Mouse (Mus musculus): ENCODE results near the gene Fam83g.

Fam83g gene

GRCm38 (mm10) chr11:61674839-61675159 lies 9.1 kb upstream of the Fam83g start:
- DNase-seq = no peak

GRCm38 (mm10) chr11:61675332-61675731 lies 8.6 kb upstream of the Fam83g start:
- DNase-seq = no peak

- no peak for DNase-seq
These were observed 7.6 kb upstream of the Fam83g start for GRCm38 (mm10) chr11:61676216-61676854.

DNA sequence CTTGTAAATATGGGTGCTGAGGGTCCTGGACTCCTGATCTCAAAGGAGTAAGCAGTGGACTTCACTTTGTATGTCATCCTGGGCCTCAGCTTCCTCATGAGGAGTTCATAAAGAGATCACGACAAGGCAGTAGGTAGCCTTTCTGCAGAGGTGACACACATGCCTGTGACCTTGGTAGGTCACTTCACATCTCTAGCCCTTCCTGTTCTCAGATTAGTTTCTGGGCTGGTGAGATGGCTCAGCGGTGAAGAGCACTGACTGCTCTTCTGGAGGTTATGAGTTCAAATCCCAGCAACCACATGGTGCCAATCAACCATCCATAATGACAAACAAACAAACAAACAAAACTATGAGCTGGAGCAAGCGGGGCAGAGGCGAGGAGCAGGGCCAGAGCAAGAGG lies 6.2 kb upstream of the Fam83g start:
- no peak for DNase-seq

DNA sequence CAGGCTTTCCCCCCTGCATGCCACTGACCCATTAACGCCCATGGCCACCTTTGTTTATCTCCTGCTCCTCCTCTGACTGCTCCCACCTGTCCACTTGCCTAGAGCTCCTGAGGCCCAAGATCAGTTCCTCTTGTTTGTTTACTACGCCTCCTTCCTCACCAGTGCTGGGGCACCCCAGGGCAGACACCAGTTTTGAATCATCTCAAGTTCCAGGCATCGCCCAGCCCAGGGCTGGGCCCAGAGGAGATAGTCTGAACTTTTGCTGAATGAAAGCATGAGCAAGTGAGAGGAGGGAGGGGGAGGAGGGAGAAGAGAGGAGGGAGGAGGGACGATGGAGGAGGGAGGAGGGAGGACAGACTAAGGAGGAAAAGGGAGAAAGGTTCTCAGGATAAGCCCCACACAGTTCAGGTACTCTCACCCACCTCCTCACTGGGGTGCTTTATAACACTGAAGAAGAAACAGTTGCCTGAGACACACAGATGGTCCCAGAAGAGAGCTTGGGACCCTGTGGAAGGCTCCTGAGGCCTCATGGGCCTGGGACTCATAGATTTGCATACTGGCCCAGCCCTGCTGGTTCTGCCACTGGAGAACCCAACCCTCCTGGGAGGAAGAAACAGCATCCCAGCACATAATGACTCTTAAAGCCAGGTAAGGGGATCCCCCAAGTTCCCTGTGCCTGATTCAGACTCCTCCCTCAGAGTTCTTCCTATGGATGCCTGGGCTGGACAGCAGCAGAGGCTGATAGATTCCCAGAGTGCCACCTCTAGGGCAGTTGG lies 4.6 kb upstream of the Fam83g start:
- DNase-seq = no peak

DNA sequence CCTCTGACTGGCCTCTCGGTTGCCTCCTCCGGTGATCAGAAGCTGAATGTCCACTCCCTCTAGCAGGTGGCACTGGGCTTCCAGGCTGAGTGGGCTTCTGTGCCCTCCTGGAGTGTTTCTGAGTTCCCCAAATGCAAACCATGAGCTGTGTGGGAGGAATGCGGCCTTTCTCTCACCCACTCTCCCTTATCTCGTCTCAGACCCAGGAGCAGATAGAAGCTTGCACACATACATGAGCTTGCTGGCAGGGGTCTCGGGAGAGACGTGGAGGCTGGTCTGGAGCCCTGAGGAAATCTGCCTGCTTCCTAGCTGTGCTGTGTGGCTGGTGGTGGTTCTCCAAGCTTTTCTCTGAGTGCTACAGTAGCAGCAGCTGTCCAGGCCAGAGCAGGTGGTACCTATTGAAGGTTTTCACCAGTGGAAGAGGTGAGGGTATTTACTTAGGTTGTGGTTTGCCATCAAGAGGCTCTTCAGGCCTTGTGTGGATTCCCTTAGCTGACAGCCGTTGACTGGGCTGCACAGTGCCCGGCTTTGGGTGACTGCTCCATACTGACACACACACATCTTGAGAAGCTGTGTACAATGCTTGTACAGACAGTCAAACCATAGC lies 1.3 kb downstream of the Fam83g start:
- DNase-seq = no peak

- DNase-seq = no peak
These were observed 2.2 kb downstream of the Fam83g start for GRCm38 (mm10) chr11:61686141-61686540.

GRCm38 (mm10) chr11:61686906-61687453 lies 3.1 kb downstream of the Fam83g start:
- DNase-seq = no peak

- no peak for DNase-seq
These were observed 3.7 kb downstream of the Fam83g start for GRCm38 (mm10) chr11:61687595-61687994.

GRCm38 (mm10) chr11:61692996-61693395 lies 9.1 kb downstream of the Fam83g start:
- DNase-seq = no peak

DNA sequence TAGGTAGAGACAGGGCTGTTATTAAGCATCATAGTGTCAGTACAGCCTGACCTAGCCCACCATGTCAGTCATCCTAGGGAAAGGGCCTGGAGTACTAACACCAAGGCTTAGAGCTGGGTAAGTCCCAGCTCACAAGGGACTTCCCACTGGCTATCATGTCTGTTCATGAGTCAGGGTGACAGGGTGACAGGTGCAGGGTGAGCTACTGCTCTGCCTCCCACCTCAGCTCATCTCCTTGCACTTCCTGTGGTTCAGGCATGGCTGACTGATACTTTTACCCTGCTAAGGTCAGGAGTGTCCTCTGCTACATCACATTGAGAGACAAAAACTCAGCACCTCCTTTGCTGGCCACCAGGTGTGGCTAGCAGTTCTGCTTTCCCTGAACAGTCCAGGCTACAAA lies 15.0 kb downstream of the Fam83g start:
- no peak for DNase-seq

DNA sequence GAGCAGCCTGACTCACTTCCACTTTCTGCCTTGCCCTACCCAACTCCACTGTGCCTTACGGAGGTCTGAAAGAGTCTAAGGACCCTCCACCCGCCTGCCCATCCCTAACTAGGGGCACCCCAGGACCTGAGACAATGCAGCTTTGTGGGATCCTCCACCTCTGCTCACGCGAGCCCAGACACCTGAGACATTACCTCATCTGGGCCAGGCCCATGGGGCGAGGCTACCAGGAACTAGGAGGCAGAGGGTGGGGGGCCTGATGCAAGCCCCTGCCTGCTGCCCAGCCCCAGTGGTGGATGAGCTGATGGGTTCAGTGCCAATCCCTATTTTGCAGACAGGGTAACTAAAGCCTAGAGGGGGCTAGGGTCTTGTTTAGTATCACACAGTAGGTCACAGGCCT lies 15.6 kb downstream of the Fam83g start:
- DNase-seq = no peak

DNA sequence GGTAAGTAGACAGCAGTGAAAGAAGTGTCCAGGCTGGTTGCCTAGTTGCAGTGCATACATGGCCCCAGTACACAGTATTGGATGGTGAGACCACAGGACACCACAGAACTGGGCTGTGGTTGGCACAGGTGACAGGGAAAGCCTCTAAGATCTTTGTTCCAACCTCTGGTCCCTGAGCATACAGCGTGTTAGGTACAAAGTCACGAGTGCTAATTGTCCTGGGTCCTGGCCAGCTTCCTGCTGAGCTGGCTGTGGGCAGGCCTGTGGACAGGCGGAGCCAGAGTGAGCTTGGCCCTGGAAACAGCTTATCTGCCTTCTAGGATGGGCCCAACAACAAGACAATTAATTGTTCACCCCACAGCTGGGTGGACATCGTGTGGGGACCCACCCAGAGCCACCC lies 16.0 kb downstream of the Fam83g start:
- peak; percentile 96 for DNase-seq

- DNase-seq = peak; percentile 89
These were observed 17.8 kb downstream of the Fam83g start for GRCm38 (mm10) chr11:61701696-61702095.

GRCm38 (mm10) chr11:61702494-61702893 lies 18.6 kb downstream of the Fam83g start:
- DNase-seq = no peak

DNA sequence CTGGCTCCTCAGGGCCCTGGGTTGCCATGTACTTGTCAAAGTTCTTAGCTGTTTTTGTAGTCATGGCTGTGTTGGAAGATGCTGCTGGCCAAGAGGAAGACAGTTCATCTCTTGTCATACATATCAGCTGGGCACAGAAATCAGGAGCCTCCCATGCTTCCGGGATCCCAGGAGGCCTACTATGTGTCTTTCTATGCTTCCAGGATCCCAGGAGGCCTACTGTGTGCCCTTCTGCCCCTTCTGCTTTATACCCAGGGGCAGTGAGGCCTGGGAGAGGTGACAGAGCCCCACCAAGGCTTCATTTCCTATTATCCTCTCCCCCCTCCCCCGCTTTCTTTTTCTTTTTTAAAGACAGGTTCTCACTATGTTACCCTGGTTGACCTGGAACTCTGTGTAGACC lies 21.7 kb downstream of the Fam83g start:
- DNase-seq = no peak

DNA sequence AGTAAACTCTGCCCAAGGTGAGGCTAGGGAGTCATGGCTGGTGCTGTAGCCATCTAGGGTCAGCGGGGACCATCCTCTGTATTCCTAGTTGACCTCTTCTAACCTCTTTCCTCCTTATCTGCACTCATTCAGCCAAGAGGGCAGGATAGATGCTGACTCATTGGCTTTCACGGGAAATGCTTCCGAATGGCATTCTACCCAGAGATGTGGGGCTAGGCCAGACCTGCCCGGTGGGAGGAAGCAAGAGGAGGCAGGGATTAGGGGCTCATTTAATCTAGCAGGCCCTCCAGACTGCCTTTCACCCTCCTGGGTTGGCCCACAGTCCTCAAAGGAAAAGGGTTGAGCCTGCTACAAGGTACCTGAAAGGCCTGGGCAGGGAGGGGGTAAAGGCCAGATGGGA lies 22.3 kb downstream of the Fam83g start:
- no peak for DNase-seq

- peak; percentile 56 for DNase-seq
These were observed 25.0 kb downstream of the Fam83g start for GRCm38 (mm10) chr11:61708928-61709327.

DNA sequence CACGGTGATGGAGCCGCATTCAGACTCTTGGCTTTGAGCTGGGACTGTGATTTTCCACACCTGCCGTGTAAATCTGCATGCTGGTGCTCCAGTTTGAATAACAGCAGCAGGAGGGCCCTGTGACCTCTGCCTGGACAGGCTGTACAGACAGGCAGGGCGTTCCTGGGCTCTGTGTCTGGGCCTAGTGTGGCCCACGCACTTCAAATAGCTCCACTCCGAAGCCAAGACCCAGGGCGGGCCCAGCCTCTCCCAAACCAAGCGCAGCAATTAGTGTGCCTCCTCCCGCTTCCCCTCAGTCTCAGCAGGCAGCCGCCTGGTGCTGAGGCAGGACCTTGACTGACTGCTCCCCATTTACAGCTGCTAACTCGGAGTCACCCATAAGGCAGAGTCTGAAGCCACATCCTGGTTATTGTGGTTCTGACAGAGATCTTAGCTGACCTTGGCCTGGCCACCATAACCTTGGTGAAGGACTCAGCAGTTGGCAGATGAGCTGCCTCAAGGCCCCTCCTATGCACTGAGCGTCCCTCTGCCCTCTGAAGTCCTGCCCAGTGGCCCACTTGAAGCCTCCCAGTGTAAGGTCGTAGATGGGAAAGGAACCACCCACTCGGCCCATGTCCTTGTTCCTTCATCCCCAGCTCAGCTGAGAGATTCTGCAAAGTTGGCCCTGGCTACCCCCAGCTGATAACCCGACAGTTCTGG lies 29.4 kb downstream of the Fam83g start:
- DNase-seq = no peak

DNA sequence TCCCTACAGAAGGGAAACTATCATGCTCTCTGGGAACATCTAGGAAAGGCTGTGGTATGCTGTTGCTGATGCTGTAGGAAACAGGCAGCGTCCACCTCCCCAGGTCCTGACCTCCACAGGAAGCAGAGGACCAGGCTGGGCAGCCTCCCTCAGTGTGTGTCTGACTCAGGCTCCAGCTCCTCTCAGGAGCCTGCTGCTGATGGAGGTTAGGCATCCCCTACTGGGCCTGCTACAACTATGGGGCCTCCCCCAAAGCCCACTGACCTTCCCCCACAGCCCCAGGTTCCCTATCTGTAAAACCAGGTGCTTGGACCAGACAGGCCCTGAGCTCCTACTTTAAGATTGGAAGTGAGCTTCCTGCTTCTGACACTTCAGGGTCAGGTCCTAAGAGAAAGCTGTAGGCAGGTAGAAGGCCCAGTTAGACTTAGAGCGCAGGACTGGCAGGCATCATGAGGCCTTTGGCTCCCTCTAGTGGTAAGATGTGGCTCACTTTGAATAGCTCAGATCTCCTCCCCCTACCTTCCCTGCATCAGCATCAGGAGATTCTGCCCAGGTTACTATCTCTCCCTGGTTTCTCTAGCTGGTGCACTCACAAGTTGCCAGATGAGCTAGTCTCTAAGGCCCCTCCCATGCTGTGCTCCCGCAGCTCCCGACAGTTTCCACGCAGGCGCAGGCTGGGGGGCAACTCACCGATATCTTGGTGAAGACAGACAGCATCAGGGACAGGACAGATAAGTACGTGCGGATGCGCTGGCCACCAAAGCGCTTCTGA lies 30.6 kb downstream of the Fam83g start:
- peak; percentile 88 for DNase-seq

GRCm38 (mm10) chr11:61715130-61715529 lies 31.2 kb downstream of the Fam83g start:
- no peak for DNase-seq

GRCm38 (mm10) chr11:61717990-61718389 lies 34.1 kb downstream of the Fam83g start:
- DNase-seq = peak; percentile 68

- no peak for DNase-seq
These were observed 35.5 kb downstream of the Fam83g start for GRCm38 (mm10) chr11:61719387-61719786.

Measured in kidney, adult 9 months (tissue).